Mouse (Mus musculus): ENCODE results near the gene Rack1. TPM values are rescaled to one million over a fixed set of nuclear protein-coding genes. Genes with fewer than 3 reads are reported as not detected.
A peak's percentile ranks its signal among the peaks of the same experiment; 100 is the strongest.
"Not testable (repeated sequence)": the region's sequence is repeated elsewhere in the genome, so short reads cannot be mapped to it uniquely, and the experiment has no call there.

The Rack1 gene
- polyA plus RNA-seq, 1 experiment from 2014 or later = 603 TPM

DNA sequence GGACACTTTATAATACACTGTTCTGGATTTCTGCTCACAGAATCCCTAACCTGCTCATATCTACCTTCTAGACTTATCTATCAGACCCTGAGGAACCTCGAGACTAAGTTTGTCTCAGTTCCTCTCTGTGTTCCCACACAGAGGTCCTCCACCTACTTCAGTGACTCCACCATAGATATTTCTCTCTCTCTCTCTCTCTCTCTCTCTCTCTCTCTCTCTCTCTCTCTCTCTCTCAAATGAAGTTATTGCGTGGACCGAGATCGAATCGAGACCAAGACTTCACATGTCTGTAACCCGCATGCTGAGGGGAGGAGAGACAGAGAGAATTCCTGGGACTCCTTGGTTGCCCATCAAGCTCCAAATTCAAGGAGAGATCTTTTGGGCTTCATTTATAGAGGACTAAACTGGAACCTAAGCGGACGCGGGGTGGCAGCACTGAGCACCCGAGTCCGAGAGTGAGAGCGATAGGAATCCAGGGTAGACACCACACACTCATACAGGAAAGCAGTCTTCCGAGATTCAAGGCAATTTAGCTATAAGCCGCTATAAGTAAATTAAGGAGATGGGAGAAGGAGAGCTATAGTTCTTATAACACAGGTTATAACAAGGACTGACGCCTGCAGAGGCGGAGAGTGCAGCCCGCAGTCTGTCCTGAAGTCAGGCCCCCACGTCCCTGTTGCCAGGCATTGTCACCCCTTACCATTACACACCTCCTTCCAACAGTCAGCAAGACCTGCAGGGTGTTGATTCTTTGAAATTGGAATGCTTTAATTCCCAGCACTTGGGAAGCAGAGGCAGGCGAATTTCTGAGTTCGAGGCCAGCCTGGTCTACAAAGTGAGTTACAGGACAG is 9.9 kb upstream of the Rack1 start:
- peak overlapping the region; percentile 21; the same call in 1 of the 2 replicates for H3K4me3 ChIP-seq (ENCODE audit: low read depth, low read length)
- no peaks in the 10 kb centered on the region for H3K27me3 ChIP-seq (ENCODE audit: control insufficient read depth, insufficient read depth, low read length)
- H3K4me2 ChIP-seq = peak overlapping the region; percentile 52
- no peak overlapping the region for H3K27ac ChIP-seq (ENCODE audit: low read depth, low read length)
- no peaks in the 10 kb centered on the region for H3K36me3 ChIP-seq (ENCODE audit: control insufficient read depth, insufficient read depth, low read length)
- WGBS (ENCODE audit: insufficient replicate concordance) = 15% methylated on average over 20 of the region's 20 CpGs
- no peaks in the 10 kb centered on the region for H3K9me3 ChIP-seq (replicated peaks; ENCODE audit: control insufficient read depth, low read length)
- no peak for ATAC-seq (replicated peaks; ENCODE audit: insufficient number of reproducible peaks, low FRiP score, low TSS enrichment)
- H3K9ac ChIP-seq (ENCODE audit: low read depth, low read length) = no peak overlapping the region
- no peaks in the 10 kb centered on the region for H3K4me1 ChIP-seq (ENCODE audit: control insufficient read depth, insufficient read depth, low read length)

DNA sequence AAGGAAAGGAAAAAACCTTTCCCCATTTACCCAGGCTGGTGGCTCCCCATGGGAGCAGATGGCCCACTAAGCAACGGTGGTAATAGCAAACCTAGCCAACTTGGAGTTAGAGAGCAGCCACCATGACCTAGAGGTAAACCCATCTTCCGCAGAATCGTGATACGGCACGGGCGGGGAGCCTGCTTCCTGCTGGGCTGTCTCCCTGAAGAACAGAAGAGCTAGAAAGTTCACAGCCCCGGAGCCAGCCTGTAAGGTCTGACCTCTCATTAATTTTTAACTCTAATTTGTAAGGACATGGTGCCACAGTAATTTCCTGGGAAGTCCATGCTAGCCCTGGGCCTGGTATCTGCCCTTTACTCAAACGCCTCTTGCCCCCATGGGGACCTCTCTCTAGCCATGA is 9.2 kb upstream of the Rack1 start:
- Histone ChIP-seq H3K36me3 (ENCODE audit: control insufficient read depth, insufficient read depth, low read length) (no peaks in the 10 kb centered on the region), H3K4me1 (ENCODE audit: control insufficient read depth, insufficient read depth, low read length) (no peaks in the 10 kb centered on the region), H3K27ac (ENCODE audit: low read depth, low read length) (no peak overlapping the region), H3K27me3 (ENCODE audit: control insufficient read depth, insufficient read depth, low read length) (no peaks in the 10 kb centered on the region), H3K9me3 (replicated peaks; ENCODE audit: control insufficient read depth, low read length) (no peaks in the 10 kb centered on the region), H3K9ac (ENCODE audit: low read depth, low read length) (no peak overlapping the region), H3K4me3 (ENCODE audit: low read depth, low read length) (no peak overlapping the region), H3K4me2 (0 out of 2 replicates have a peak overlapping the region, but pooled peaks have one; percentile 2)
- ATAC-seq (replicated peaks; ENCODE audit: insufficient number of reproducible peaks, low FRiP score, low TSS enrichment) = no peak
- 48% methylated on average over 8 of the region's 8 CpGs for WGBS (ENCODE audit: insufficient replicate concordance)

DNA sequence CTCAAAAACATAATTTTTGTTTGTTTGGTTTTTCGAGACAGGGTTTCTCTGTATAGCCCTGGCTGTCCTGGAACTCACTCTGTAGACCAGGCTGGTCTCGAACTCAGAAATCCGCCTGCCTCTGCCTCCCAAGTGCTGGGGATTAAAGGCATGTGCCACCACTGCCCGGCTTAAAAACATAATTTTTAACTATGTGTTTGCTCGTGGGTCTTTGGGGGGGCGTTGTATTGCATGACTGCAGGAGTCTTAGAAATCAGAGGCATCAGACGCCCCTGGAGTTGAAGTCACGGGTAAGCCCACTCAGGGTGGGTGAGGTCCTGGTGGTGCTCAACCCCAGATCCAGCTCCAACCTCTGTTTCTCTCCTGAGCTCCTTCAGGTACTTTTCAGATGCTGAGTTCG is 8.2 kb upstream of the Rack1 start:
- ATAC-seq (replicated peaks; ENCODE audit: insufficient number of reproducible peaks, low FRiP score, low TSS enrichment); H3K36me3 ChIP-seq (ENCODE audit: control insufficient read depth, insufficient read depth, low read length); H3K4me3 ChIP-seq (ENCODE audit: low read depth, low read length); H3K4me2 ChIP-seq; H3K9ac ChIP-seq (ENCODE audit: low read depth, low read length); H3K27me3 ChIP-seq (ENCODE audit: control insufficient read depth, insufficient read depth, low read length); H3K27ac ChIP-seq (ENCODE audit: low read depth, low read length); H3K4me1 ChIP-seq (ENCODE audit: control insufficient read depth, insufficient read depth, low read length); H3K9me3 ChIP-seq (replicated peaks; ENCODE audit: control insufficient read depth, low read length): not testable (repeated sequence)
- WGBS (ENCODE audit: insufficient replicate concordance) = 86% methylated on average over 9 of the region's 9 CpGs

DNA sequence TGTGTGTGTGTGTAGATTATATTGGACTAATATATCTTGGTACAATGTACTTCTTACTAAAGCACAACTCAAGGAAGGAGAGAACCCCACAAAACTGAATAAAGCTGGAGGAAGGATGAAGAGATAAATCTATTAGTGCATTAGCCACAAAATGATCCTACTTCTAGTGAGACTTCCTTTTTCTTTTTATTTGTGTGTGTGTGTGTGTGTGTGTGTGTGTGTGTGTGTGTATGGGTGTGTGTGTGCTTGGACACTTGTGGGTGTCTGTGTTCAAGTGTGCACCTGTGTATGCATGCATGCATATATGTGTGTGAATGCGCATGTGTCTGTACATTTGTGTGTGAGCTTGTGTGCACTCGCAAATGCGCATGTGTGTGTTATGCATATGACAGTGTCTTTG is 6.9 kb upstream of the Rack1 start:
- Histone ChIP-seq H3K4me3 (ENCODE audit: low read depth, low read length) (no peak overlapping the region), H3K4me2 (no peak overlapping the region), H3K4me1 (ENCODE audit: control insufficient read depth, insufficient read depth, low read length) (peaks cover 2% of the 10 kb centered on the region; the same call in 1 of the 2 replicates), H3K9ac (ENCODE audit: low read depth, low read length) (no peak overlapping the region), H3K27me3 (ENCODE audit: control insufficient read depth, insufficient read depth, low read length) (no peaks in the 10 kb centered on the region), H3K27ac (ENCODE audit: low read depth, low read length) (no peak overlapping the region), H3K36me3 (ENCODE audit: control insufficient read depth, insufficient read depth, low read length) (no peaks in the 10 kb centered on the region), H3K9me3 (replicated peaks; ENCODE audit: control insufficient read depth, low read length) (no peaks in the 10 kb centered on the region)
- no peak for ATAC-seq (replicated peaks; ENCODE audit: insufficient number of reproducible peaks, low FRiP score, low TSS enrichment)
- 89% methylated on average over 3 of the region's 3 CpGs for WGBS (ENCODE audit: insufficient replicate concordance)

DNA sequence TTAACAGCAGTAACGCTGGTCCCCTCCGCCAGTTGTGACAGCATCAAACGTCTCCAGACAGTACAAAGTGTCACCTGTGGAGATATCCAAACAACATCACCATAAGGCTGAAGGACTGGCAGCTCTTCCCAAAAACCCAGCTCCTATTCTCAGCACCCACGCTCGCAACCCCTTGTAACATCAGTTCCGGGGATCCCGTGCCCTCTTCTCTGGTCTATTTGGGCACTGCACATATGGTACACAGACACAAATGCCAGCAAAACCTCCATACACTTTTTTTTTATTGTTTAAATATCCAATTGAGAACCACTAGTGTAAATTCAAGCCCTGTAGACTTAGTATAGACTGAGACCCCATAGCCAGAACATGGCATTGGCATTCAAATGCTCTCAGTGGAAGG is 4.9 kb upstream of the Rack1 start:
- Histone ChIP-seq H3K4me1 (ENCODE audit: control insufficient read depth, insufficient read depth, low read length) (peaks cover 10% of the 10 kb centered on the region), H3K4me2 (no peak overlapping the region), H3K9ac (ENCODE audit: low read depth, low read length) (no peak overlapping the region), H3K36me3 (ENCODE audit: control insufficient read depth, insufficient read depth, low read length) (no peaks in the 10 kb centered on the region), H3K27ac (ENCODE audit: low read depth, low read length) (no peak overlapping the region), H3K9me3 (replicated peaks; ENCODE audit: control insufficient read depth, low read length) (no peaks in the 10 kb centered on the region), H3K27me3 (ENCODE audit: control insufficient read depth, insufficient read depth, low read length) (no peaks in the 10 kb centered on the region), H3K4me3 (ENCODE audit: low read depth, low read length) (no peak overlapping the region)
- WGBS (ENCODE audit: insufficient replicate concordance) = 90% methylated on average over 7 of the region's 7 CpGs
- no peak for ATAC-seq (replicated peaks; ENCODE audit: insufficient number of reproducible peaks, low FRiP score, low TSS enrichment)

DNA sequence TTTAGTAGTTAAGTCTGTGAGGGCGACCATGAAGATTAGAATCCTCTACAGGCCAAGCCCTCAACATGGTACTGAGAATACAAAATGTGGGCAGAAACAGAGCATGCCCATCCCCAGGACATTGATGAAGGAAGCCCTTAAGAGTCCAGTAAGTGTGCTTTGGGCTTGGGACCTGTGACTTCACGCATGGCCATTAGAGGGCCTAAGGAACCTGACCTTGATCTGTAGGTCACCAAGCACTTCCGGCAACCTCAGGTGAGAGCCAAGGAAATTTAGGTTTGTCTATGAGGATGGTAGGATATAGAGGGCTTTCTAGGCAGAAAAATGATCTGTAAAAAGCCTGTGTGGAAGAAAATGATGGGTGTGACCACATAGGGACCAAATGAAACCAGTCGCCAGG is 3.8 kb upstream of the Rack1 start:
- 68% methylated on average over 4 of the region's 4 CpGs for WGBS (ENCODE audit: insufficient replicate concordance)
- ATAC-seq (replicated peaks; ENCODE audit: insufficient number of reproducible peaks, low FRiP score, low TSS enrichment) = no peak
- Histone ChIP-seq H3K9ac (ENCODE audit: low read depth, low read length) (no peak overlapping the region), H3K4me3 (ENCODE audit: low read depth, low read length) (no peak overlapping the region), H3K4me1 (ENCODE audit: control insufficient read depth, insufficient read depth, low read length) (peaks cover 10% of the 10 kb centered on the region), H3K27ac (ENCODE audit: low read depth, low read length) (no peak overlapping the region), H3K4me2 (no peak overlapping the region), H3K36me3 (ENCODE audit: control insufficient read depth, insufficient read depth, low read length) (no peaks in the 10 kb centered on the region), H3K9me3 (replicated peaks; ENCODE audit: control insufficient read depth, low read length) (no peaks in the 10 kb centered on the region), H3K27me3 (ENCODE audit: control insufficient read depth, insufficient read depth, low read length) (no peaks in the 10 kb centered on the region)

DNA sequence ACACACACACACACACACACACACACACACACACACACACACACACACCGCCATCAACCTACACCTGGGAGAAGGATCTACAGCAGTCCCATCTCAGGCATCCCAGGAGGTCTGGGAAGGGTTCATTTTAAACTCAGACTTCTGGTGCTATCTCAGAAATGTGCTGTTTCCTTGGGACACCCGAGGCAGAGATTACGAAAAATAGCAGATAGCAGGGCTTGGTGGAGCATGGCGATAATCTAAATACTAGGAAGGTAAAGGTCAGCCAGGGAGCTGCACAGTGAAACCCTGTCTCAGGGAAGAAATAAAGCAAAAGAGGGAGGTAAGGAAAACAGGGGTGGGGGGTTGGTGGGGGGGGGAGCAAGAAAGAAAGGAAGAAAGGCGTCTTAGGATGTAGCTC is 2.8 kb upstream of the Rack1 start:
- no peak for ATAC-seq (replicated peaks; ENCODE audit: insufficient number of reproducible peaks, low FRiP score, low TSS enrichment)
- H3K4me3 ChIP-seq (ENCODE audit: low read depth, low read length) = no peak overlapping the region

DNA sequence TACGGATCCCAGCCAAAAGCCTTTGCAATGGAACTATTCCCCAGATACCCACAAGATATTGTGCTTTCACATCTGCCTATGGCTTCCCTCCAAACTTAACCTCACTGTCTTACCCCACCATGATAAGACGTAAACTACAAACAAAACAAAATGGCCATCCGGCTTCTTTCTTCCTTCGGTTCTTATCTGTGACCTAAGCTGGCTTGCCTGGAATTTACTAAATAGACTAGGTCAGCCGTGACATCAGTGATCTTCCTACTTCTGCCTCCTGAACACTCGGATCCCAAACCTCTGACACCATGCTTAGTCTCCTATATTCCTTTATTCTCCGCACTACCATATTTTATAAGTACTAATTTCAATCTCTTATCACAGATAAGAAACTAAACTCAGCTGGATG is 1.8 kb upstream of the Rack1 start:
- Histone ChIP-seq H3K27ac (ENCODE audit: low read depth, low read length) (peak overlapping the region; percentile 41; the same call in 1 of the 2 replicates), H3K36me3 (ENCODE audit: control insufficient read depth, insufficient read depth, low read length) (peaks cover 16% of the 10 kb centered on the region), H3K4me1 (ENCODE audit: control insufficient read depth, insufficient read depth, low read length) (peaks cover 21% of the 10 kb centered on the region), H3K9me3 (replicated peaks; ENCODE audit: control insufficient read depth, low read length) (no peaks in the 10 kb centered on the region), H3K4me2 (peak overlapping the region; percentile 88), H3K9ac (ENCODE audit: low read depth, low read length) (peak overlapping the region; percentile 47; the same call in 1 of the 2 replicates), H3K4me3 (ENCODE audit: low read depth, low read length) (peak overlapping the region; percentile 72), H3K27me3 (ENCODE audit: control insufficient read depth, insufficient read depth, low read length) (no peaks in the 10 kb centered on the region)
- no peak for ATAC-seq (replicated peaks; ENCODE audit: insufficient number of reproducible peaks, low FRiP score, low TSS enrichment)
- 51% methylated on average over 7 of the region's 7 CpGs for WGBS (ENCODE audit: insufficient replicate concordance)

More for the DNA sequence above, 2.8 kb upstream of the Rack1 start:
- Histone ChIP-seq H3K4me1 (ENCODE audit: control insufficient read depth, insufficient read depth, low read length) (peaks cover 20% of the 10 kb centered on the region), H3K9me3 (replicated peaks; ENCODE audit: control insufficient read depth, low read length) (no peaks in the 10 kb centered on the region), H3K36me3 (ENCODE audit: control insufficient read depth, insufficient read depth, low read length) (peaks cover 7% of the 10 kb centered on the region), H3K27ac (ENCODE audit: low read depth, low read length) (no peak overlapping the region; the same call in 1 of the 2 replicates), H3K27me3 (ENCODE audit: control insufficient read depth, insufficient read depth, low read length) (no peaks in the 10 kb centered on the region), H3K9ac (ENCODE audit: low read depth, low read length) (no peak overlapping the region), H3K4me2 (peak overlapping the region; percentile 88)
- WGBS (ENCODE audit: insufficient replicate concordance) = 54% methylated on average over 5 of the region's 5 CpGs

All from heart, embryonic 11.5 days (tissue).